Mouse (Mus musculus) mesoderm, embryonic 11.5 days (tissue): ENCODE data around the gene Vmn2r67.
"Not testable (repeated sequence)": the region's sequence is repeated elsewhere in the genome, so short reads cannot be mapped to it uniquely, and the experiment has no call there.

Experiments
- DNase-seq: peaks from one replicate; pipeline ENCODE4 v3.0.0-alpha.2; 2012; ENCODE audit warnings: low read depth, low spot score

Gene Vmn2r67

DNA sequence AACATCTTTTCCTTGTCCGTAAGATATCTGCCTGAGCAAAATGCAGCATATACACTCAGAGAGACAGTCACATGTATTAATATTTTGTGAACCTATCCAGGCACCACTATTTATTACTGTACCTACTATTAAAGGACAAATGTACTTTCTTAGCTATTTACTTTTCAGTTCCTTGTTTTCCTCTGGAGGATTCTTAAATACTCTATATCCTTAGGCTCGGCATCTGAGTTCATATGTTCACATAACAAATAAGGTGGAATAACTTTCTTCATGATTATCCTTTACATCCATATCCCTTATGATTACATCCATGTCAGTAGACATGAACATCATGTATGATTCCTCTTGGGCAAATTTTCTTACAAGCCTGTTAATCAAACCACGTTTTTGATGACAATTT, at the start of gene Vmn2r67:
Gene Vmn2r67 (minus strand): TSS at position 101 of the 400 bp plus-strand sequence.
- DNase-seq = no peak

- DNase-seq = not testable (repeated sequence)
Measured at GRCm38 (mm10) chr7:85104531-85104930, 51.3 kb downstream of the Vmn2r67 start.
